ENCODE assay signal across 16 mouse cellular contexts in genomic region chr5:139220006-139220515, GRCm38 (mm10). TPM values are rescaled to one million over a fixed set of nuclear protein-coding genes. Genes with fewer than 3 reads are reported as not detected.
DNase-seq lines count a peak whose midpoint lies in the region; ATAC-seq lines count a peak whose summit lies in the region.
"Had no signal": no experiment of that assay in that cellular context is flagged by ENCODE, and none has a peak within 500 bp of the region (broad histone marks: within the 10 kb centered on the region; RNA-seq: fewer than 3 reads in every experiment).

No protein-coding gene starts in this region.

- intact Hi-C loops in heart, postnatal 36 days (cut with DNase I), result loop anchor here (2.0 kb wide), 1 partner anchor 19 kb away; the partner anchor contains the start of gene Sun1

- no peaks in the 10 kb centered on the region for H3K4me1 ChIP-seq in kidney, embryonic 15.5 days
- no peaks in the 10 kb centered on the region for H3K4me1 ChIP-seq in midbrain, embryonic 11.5 days (ENCODE audit: control insufficient read depth, insufficient read depth, low read length)
- H3K4me1 ChIP-seq in midbrain, embryonic 15.5 days, result no peaks in the 10 kb centered on the region
- H3K4me1 ChIP-seq: embryonic facial prominence, embryonic 13.5 days; stomach, embryonic 15.5 days had no signal

- H3K27ac ChIP-seq in kidney, embryonic 15.5 days, result no peak overlapping the region
- no peak overlapping the region for H3K27ac ChIP-seq in midbrain, embryonic 11.5 days (ENCODE audit: low read depth, low read length)
- H3K27ac ChIP-seq in midbrain, embryonic 15.5 days, result no peak overlapping the region
- H3K27ac ChIP-seq: embryonic facial prominence, embryonic 13.5 days; liver, embryonic 14.5 days; stomach, embryonic 15.5 days had no signal

- H3K4me2 ChIP-seq in kidney, embryonic 15.5 days, result no peak overlapping the region
- H3K4me2 ChIP-seq in midbrain, embryonic 11.5 days, result no peak overlapping the region
- H3K4me2 ChIP-seq in midbrain, embryonic 15.5 days, result no peak overlapping the region
- H3K4me2 ChIP-seq: embryonic facial prominence, embryonic 13.5 days; stomach, embryonic 15.5 days had no signal

- no peak overlapping the region for H3K9ac ChIP-seq in kidney, embryonic 15.5 days
- no peak overlapping the region for H3K9ac ChIP-seq in midbrain, embryonic 11.5 days (ENCODE audit: low read length)
- no peak overlapping the region for H3K9ac ChIP-seq in midbrain, embryonic 15.5 days
- H3K9ac ChIP-seq: embryonic facial prominence, embryonic 13.5 days; liver, embryonic 14.5 days; stomach, embryonic 15.5 days had no signal

- no peaks in the 10 kb centered on the region for H3K9me3 ChIP-seq in kidney, embryonic 15.5 days (replicated peaks)
- no peaks in the 10 kb centered on the region for H3K9me3 ChIP-seq in midbrain, embryonic 11.5 days (ENCODE audit: control insufficient read depth, low read length)
- no peaks in the 10 kb centered on the region for H3K9me3 ChIP-seq in midbrain, embryonic 15.5 days
- H3K9me3 ChIP-seq: embryonic facial prominence, embryonic 13.5 days; megakaryocyte, embryonic 14.5 days; stomach, embryonic 15.5 days had no signal

- peaks cover 74% of the 10 kb centered on the region for H3K36me3 ChIP-seq in kidney, embryonic 15.5 days
- H3K36me3 ChIP-seq in midbrain, embryonic 11.5 days (ENCODE audit: control insufficient read depth, insufficient read depth, low read length), result 0 out of 2 replicates have a peak, but pooled peaks cover 5% of the 10 kb centered on the region
- peaks cover 41% of the 10 kb centered on the region; the same call in 1 of the 2 replicates for H3K36me3 ChIP-seq in midbrain, embryonic 15.5 days (replicated peaks)

- peak; percentile 91 for DNase-seq in heart, adult 11 months
- DNase-seq in heart, postnatal 36 days, result no peak
- DNase-seq in kidney, postnatal 36 days, result peak; percentile 44 to 47
- DNase-seq in midbrain, embryonic 11.5 days (ENCODE audit: low spot score, missing footprints), result peak; percentile 41
- DNase-seq in testis, postnatal 10 days (ENCODE audit: low spot score), result no peak
- no peak for DNase-seq in yolk sac, embryonic 10.5 days (ENCODE audit: low spot score)
- DNase-seq: cerebellum, adult 11-12 months; cerebellum, postnatal 36 days; gastrocnemius, postnatal 36 days had no signal

- no peak for ATAC-seq in kidney, embryonic 15.5 days (replicated peaks; ENCODE audit: low FRiP score)
- no peak for ATAC-seq in midbrain, embryonic 11.5 days (ENCODE audit: low FRiP score)
- no peak for ATAC-seq in midbrain, embryonic 15.5 days (replicated peaks)
- ATAC-seq: hindbrain, embryonic 16.5 days had no signal

- no peak overlapping the region for H3K4me3 ChIP-seq in kidney, embryonic 15.5 days (replicated peaks)
- H3K4me3 ChIP-seq in midbrain, embryonic 11.5 days (ENCODE audit: low read depth, low read length), result no peak overlapping the region
- no peak overlapping the region for H3K4me3 ChIP-seq in midbrain, embryonic 15.5 days
- H3K4me3 ChIP-seq: embryonic facial prominence, embryonic 13.5 days; megakaryocyte, embryonic 14.5 days; stomach, embryonic 15.5 days had no signal

- no peaks in the 10 kb centered on the region for H3K27me3 ChIP-seq in kidney, embryonic 15.5 days
- H3K27me3 ChIP-seq in midbrain, embryonic 11.5 days (ENCODE audit: control insufficient read depth, insufficient read depth, low read length), result no peaks in the 10 kb centered on the region
- no peaks in the 10 kb centered on the region for H3K27me3 ChIP-seq in midbrain, embryonic 15.5 days (replicated peaks)
- H3K27me3 ChIP-seq: embryonic facial prominence, embryonic 13.5 days; megakaryocyte, embryonic 14.5 days; stomach, embryonic 15.5 days had no signal

- WGBS in kidney, embryonic 15.5 days, result 80% methylated on average over 4 of the region's 4 CpGs
- 93% methylated on average over 4 of the region's 4 CpGs for WGBS in midbrain, embryonic 11.5 days
- WGBS in midbrain, embryonic 15.5 days, result 81% methylated on average over 4 of the region's 4 CpGs

RNA-seq across cellular contexts. Expression of gene Sun1, which starts 19.6 kb away (rescaled TPM):
- total RNA-seq in heart, postnatal 36 days (2021), result 10 to 100 TPM; 48.2 to 50.1 TPM
- 50.0 and 57.3 TPM in 2 replicates for polyA plus RNA-seq in kidney, embryonic 15.5 days (2015; fragmentation: Nextera tagmentation; extraction: Ambion mirVana)
- polyA plus RNA-seq in midbrain, embryonic 11.5 days (2014; fragmentation: Nextera tagmentation; extraction: Ambion mirVana), result 41.9 and 44.6 TPM in 2 replicates
- polyA plus RNA-seq in midbrain, embryonic 15.5 days (2015; fragmentation: Nextera tagmentation; extraction: Ambion mirVana), result 51.3 and 54.3 TPM in 2 replicates

RNA-seq across cellular contexts. Expression of gene Get4, which starts 32.1 kb away (rescaled TPM):
- 10 to 100 TPM; 44.8 to 47.4 TPM for total RNA-seq in heart, postnatal 36 days (2021)
- 142 and 157 TPM in 2 replicates for polyA plus RNA-seq in kidney, embryonic 15.5 days (2015; fragmentation: Nextera tagmentation; extraction: Ambion mirVana)
- 118 and 123 TPM in 2 replicates for polyA plus RNA-seq in midbrain, embryonic 11.5 days (2014; fragmentation: Nextera tagmentation; extraction: Ambion mirVana)
- polyA plus RNA-seq in midbrain, embryonic 15.5 days (2015; fragmentation: Nextera tagmentation; extraction: Ambion mirVana), result 119 and 127 TPM in 2 replicates

Comparison
In these comparisons a context has a peak if more than half of its experiments do, and no peak if none do; other contexts are left out.
1. DNase-seq: peak in heart, adult 11 months (single experiment), kidney, postnatal 36 days (2 of 2) and midbrain, embryonic 11.5 days (single experiment); none in heart, postnatal 36 days (0 of 2), testis, postnatal 10 days (single experiment) and yolk sac, embryonic 10.5 days (single experiment).